Mouse (Mus musculus): ENCODE measurements around the gene Kif26b. TPM values are rescaled to one million over a fixed set of nuclear protein-coding genes. Genes with fewer than 3 reads are reported as not detected.

The Kif26b gene
- polyA plus RNA-seq, 1 experiment from 2014 or later, result 5.1 TPM

DNA sequence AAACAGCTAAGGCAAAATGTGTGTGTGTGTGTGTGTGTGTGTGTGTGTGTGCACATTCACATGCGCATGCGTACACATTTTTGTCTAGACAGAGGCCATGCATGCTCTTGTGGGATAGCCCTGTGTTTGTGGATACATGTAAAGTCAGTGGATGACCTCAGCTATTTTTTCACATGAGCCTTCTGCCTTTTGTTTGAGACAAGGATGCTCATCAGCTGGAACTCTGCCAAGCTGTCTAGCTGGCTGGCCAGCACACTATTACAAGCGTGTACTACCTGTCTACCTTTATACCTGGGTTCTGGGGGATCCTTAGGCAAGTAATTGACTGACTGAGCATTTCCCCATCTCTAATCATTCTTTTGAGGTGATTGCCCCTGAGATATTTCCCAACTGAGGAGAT, 201.3 kb downstream of the Kif26b start:
- no peaks in the 10 kb centered on the region for H3K27me3 ChIP-seq (ENCODE audit: control insufficient read depth, insufficient read depth, low read length)
- H3K36me3 ChIP-seq (ENCODE audit: control insufficient read depth, insufficient read depth), result no peaks in the 10 kb centered on the region
- no peak overlapping the region for H3K4me3 ChIP-seq (ENCODE audit: low read length)
- no peak overlapping the region for H3K27ac ChIP-seq (ENCODE audit: low read length)
- H3K9ac ChIP-seq (ENCODE audit: low read length), result no peak overlapping the region
- no peak for ATAC-seq (replicated peaks; ENCODE audit: extremely low read depth, insufficient read depth, low FRiP score)
- H3K4me2 ChIP-seq (ENCODE audit: low read depth, low read length), result no peak overlapping the region
- H3K4me1 ChIP-seq (ENCODE audit: control insufficient read depth, insufficient read depth, low read length), result peaks cover 4% of the 10 kb centered on the region; the same call in 1 of the 2 replicates
- WGBS, result 93% methylated on average over 3 of the region's 3 CpGs
- peaks cover 5% of the 10 kb centered on the region; the same call in 1 of the 2 replicates for H3K9me3 ChIP-seq (replicated peaks; ENCODE audit: control insufficient read depth, low read length)

DNA sequence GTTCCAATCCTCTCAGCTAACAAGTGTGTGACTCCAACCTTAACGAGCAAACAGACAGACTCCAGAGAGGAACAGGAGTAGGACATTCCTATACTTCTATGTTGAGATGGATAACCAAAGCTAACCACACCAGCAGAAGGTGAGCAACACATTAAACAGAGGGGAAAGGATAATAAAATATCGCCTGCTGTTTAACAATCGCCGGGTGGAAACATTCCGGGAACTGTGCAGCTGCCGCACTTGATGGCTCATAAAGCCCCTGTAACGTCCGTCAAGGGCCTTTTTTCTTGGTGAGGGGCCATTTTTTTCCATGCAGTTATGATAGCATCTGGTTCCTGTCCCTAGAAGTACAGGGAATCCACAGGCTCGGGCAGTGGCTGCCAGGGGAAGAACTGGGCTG, 204.1 kb downstream of the Kif26b start:
- 49% methylated on average over 9 of the region's 9 CpGs for WGBS
- Histone ChIP-seq H3K9me3 (replicated peaks; ENCODE audit: control insufficient read depth, low read length) (peaks cover 5% of the 10 kb centered on the region; the same call in 1 of the 2 replicates), H3K27ac (ENCODE audit: low read length) (no peak overlapping the region), H3K4me3 (ENCODE audit: low read length) (no peak overlapping the region), H3K27me3 (ENCODE audit: control insufficient read depth, insufficient read depth, low read length) (no peaks in the 10 kb centered on the region), H3K36me3 (ENCODE audit: control insufficient read depth, insufficient read depth) (no peaks in the 10 kb centered on the region), H3K4me2 (ENCODE audit: low read depth, low read length) (no peak overlapping the region), H3K9ac (ENCODE audit: low read length) (no peak overlapping the region), H3K4me1 (ENCODE audit: control insufficient read depth, insufficient read depth, low read length) (peaks cover 4% of the 10 kb centered on the region; the same call in 1 of the 2 replicates)
- ATAC-seq (replicated peaks; ENCODE audit: extremely low read depth, insufficient read depth, low FRiP score), result no peak

DNA sequence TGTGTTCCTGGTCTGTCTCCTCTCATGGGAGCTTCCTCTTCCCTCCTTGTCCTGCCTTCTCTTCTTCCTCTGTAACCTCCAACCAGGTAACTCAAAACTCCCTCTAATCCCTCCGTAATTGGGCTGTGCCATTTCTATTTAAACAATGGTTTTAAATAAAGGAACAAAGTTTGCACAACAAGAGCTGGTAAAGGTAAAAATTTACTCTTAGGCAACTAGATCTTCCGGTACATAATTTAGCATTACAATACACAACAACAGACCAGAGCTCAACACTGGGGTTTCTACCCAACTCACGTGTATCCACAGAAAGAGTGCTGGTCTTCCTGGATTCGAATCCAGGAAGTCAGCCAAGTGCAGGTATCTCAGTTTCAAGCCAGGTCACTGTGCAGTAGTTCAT, 205.7 kb downstream of the Kif26b start:
- no peak overlapping the region for H3K27ac ChIP-seq (ENCODE audit: low read length)
- H3K9ac ChIP-seq (ENCODE audit: low read length), result no peak overlapping the region
- WGBS, result 77% methylated on average over 4 of the region's 4 CpGs
- no peak for ATAC-seq (replicated peaks; ENCODE audit: extremely low read depth, insufficient read depth, low FRiP score)
- peaks cover 4% of the 10 kb centered on the region; the same call in 1 of the 2 replicates for H3K4me1 ChIP-seq (ENCODE audit: control insufficient read depth, insufficient read depth, low read length)
- peaks cover 5% of the 10 kb centered on the region; the same call in 1 of the 2 replicates for H3K9me3 ChIP-seq (replicated peaks; ENCODE audit: control insufficient read depth, low read length)
- H3K4me3 ChIP-seq (ENCODE audit: low read length), result no peak overlapping the region
- H3K4me2 ChIP-seq (ENCODE audit: low read depth, low read length), result no peak overlapping the region
- no peaks in the 10 kb centered on the region for H3K27me3 ChIP-seq (ENCODE audit: control insufficient read depth, insufficient read depth, low read length)
- H3K36me3 ChIP-seq (ENCODE audit: control insufficient read depth, insufficient read depth), result no peaks in the 10 kb centered on the region

DNA sequence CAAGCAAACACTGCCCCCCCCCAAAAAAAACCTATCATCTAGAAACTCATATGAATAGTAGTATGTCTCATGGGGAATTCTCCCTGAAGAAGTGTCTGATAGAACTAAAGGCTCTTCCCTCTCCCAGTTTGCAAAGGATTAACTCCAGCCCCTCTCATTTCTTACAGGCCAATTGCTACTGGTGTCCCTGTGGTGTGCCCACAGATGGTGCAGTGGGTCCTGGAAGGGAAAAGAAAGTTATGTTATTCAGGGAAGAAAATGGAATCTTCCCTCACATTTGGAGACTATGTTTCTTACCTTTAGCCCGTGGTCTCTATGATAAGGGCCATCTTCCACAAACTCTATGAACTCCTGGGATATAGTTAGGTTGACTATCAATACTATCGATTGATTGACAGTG, 208.0 kb downstream of the Kif26b start:
- H3K27ac ChIP-seq (ENCODE audit: low read length), result no peak overlapping the region
- H3K4me3 ChIP-seq (ENCODE audit: low read length), result no peak overlapping the region
- peaks cover 4% of the 10 kb centered on the region; the same call in 1 of the 2 replicates for H3K4me1 ChIP-seq (ENCODE audit: control insufficient read depth, insufficient read depth, low read length)
- ATAC-seq (replicated peaks; ENCODE audit: extremely low read depth, insufficient read depth, low FRiP score), result no peak
- H3K36me3 ChIP-seq (ENCODE audit: control insufficient read depth, insufficient read depth), result no peaks in the 10 kb centered on the region
- no peaks in the 10 kb centered on the region for H3K9me3 ChIP-seq (replicated peaks; ENCODE audit: control insufficient read depth, low read length)
- H3K27me3 ChIP-seq (ENCODE audit: control insufficient read depth, insufficient read depth, low read length), result no peaks in the 10 kb centered on the region
- WGBS, result 86% methylated on average over 2 of the region's 2 CpGs
- no peak overlapping the region for H3K9ac ChIP-seq (ENCODE audit: low read length)
- no peak overlapping the region for H3K4me2 ChIP-seq (ENCODE audit: low read depth, low read length)

DNA sequence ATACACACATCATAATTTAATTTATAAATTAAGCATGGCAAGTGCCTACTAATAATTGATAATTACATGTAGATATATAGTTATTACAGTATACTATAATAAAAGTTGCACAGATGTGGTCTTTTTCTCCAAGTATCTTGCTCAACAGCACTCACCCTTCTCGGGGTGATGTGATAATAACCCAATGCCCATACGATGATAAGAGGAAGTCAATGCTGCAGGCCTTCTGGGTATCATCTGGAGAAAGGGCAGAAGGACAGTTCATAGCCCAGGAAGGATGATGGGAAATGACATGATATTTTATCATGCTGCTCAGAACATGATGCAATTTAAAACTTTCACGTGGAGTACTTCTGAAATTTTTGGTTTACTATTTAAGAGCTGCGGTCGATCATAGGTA, 214.9 kb downstream of the Kif26b start:
- Histone ChIP-seq H3K9me3 (replicated peaks; ENCODE audit: control insufficient read depth, low read length) (peaks cover 2% of the 10 kb centered on the region; the same call in 1 of the 2 replicates), H3K9ac (ENCODE audit: low read length) (no peak overlapping the region), H3K27ac (ENCODE audit: low read length) (no peak overlapping the region), H3K4me2 (ENCODE audit: low read depth, low read length) (no peak overlapping the region), H3K27me3 (ENCODE audit: control insufficient read depth, insufficient read depth, low read length) (no peaks in the 10 kb centered on the region), H3K4me3 (ENCODE audit: low read length) (no peak overlapping the region), H3K36me3 (ENCODE audit: control insufficient read depth, insufficient read depth) (0 out of 2 replicates have a peak, but pooled peaks cover 2% of the 10 kb centered on the region), H3K4me1 (ENCODE audit: control insufficient read depth, insufficient read depth, low read length) (no peaks in the 10 kb centered on the region)
- no peak for ATAC-seq (replicated peaks; ENCODE audit: extremely low read depth, insufficient read depth, low FRiP score)
- WGBS, result 82% methylated on average over 5 of the region's 5 CpGs

DNA sequence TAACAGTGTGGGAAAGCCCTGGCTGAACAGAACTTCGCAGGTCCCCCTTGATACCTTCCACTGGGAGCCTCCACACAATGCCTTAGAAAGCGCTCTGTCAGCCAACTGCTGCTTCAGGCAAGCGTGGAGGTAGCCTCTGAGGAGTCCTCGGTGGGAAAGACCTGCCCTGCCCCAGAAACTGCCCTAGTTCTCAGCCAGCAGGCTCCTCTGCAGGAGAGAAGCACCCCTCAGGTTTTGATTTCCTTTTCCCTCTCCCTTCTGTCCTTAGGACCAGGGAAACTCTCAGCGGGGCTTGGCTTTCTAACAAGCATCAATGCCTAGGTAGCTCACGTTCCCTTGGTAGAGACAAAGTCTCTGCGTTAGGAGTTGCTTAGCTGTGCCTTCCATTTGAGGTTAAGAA, 215.6 kb downstream of the Kif26b start:
- no peak overlapping the region for H3K4me2 ChIP-seq (ENCODE audit: low read depth, low read length)
- WGBS, result 70% methylated on average over 7 of the region's 7 CpGs
- no peak overlapping the region for H3K27ac ChIP-seq (ENCODE audit: low read length)

DNA sequence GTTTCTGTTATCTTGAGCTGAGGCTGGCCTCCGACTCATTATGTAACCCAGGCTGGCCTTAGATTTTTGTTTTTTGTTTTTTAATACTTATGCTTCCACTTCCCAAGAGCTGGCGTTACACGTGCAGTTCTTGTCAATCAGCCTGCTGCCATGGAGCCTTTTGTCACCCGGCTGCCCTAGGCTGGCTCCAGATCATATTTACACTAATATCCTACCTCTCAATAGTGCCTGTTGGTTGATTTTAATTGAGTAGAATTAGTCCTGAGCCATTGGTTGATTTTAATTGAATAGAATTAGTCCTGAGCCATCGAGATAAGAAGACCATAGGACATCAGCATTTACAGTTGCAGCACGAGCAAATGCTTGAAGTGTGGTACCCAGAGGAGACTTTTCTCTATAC, 216.0 kb downstream of the Kif26b start:
- H3K27ac ChIP-seq (ENCODE audit: low read length), result no peak overlapping the region
- H3K4me1 ChIP-seq (ENCODE audit: control insufficient read depth, insufficient read depth, low read length), result no peaks in the 10 kb centered on the region
- no peak for ATAC-seq (replicated peaks; ENCODE audit: extremely low read depth, insufficient read depth, low FRiP score)
- H3K9ac ChIP-seq (ENCODE audit: low read length), result no peak overlapping the region
- H3K36me3 ChIP-seq (ENCODE audit: control insufficient read depth, insufficient read depth), result 0 out of 2 replicates have a peak, but pooled peaks cover 5% of the 10 kb centered on the region
- no peak overlapping the region for H3K4me3 ChIP-seq (ENCODE audit: low read length)
- 83% methylated on average over 6 of the region's 6 CpGs for WGBS
- H3K9me3 ChIP-seq (replicated peaks; ENCODE audit: control insufficient read depth, low read length), result peaks cover 6% of the 10 kb centered on the region; the same call in 1 of the 2 replicates
- no peaks in the 10 kb centered on the region for H3K27me3 ChIP-seq (ENCODE audit: control insufficient read depth, insufficient read depth, low read length)
- H3K4me2 ChIP-seq (ENCODE audit: low read depth, low read length), result no peak overlapping the region

More for the DNA sequence above, 215.6 kb downstream of the Kif26b start:
- H3K9ac ChIP-seq (ENCODE audit: low read length), result no peak overlapping the region
- H3K4me1 ChIP-seq (ENCODE audit: control insufficient read depth, insufficient read depth, low read length), result no peaks in the 10 kb centered on the region
- no peak for ATAC-seq (replicated peaks; ENCODE audit: extremely low read depth, insufficient read depth, low FRiP score)
- 0 out of 2 replicates have a peak, but pooled peaks cover 5% of the 10 kb centered on the region for H3K36me3 ChIP-seq (ENCODE audit: control insufficient read depth, insufficient read depth)
- peaks cover 6% of the 10 kb centered on the region; the same call in 1 of the 2 replicates for H3K9me3 ChIP-seq (replicated peaks; ENCODE audit: control insufficient read depth, low read length)
- no peaks in the 10 kb centered on the region for H3K27me3 ChIP-seq (ENCODE audit: control insufficient read depth, insufficient read depth, low read length)
- no peak overlapping the region for H3K4me3 ChIP-seq (ENCODE audit: low read length)

DNA sequence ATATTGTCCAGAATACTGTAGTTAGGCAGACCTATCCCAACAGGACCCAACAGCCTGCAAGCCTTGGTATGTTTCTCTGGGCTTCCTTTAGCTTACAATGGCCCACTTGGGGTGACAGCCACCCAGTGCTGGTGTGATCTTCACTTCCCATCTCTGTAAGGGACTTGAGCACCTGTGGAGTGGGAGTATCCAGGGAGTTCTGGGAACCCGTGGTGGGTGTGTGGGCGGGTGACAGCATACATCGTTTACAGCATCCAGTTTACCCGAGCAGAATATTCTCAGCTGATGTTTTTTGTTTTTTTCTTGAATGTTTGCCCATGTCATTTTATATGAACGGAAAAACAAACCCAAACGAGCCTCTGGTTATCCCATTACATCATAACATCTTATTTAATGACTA, 216.5 kb downstream of the Kif26b start:
- Histone ChIP-seq H3K36me3 (ENCODE audit: control insufficient read depth, insufficient read depth) (0 out of 2 replicates have a peak, but pooled peaks cover 5% of the 10 kb centered on the region), H3K4me3 (ENCODE audit: low read length) (no peak overlapping the region), H3K4me1 (ENCODE audit: control insufficient read depth, insufficient read depth, low read length) (no peaks in the 10 kb centered on the region), H3K4me2 (ENCODE audit: low read depth, low read length) (no peak overlapping the region), H3K27ac (ENCODE audit: low read length) (no peak overlapping the region), H3K9ac (ENCODE audit: low read length) (no peak overlapping the region), H3K27me3 (ENCODE audit: control insufficient read depth, insufficient read depth, low read length) (no peaks in the 10 kb centered on the region), H3K9me3 (replicated peaks; ENCODE audit: control insufficient read depth, low read length) (peaks cover 6% of the 10 kb centered on the region; the same call in 1 of the 2 replicates)
- WGBS, result 74% methylated on average over 6 of the region's 6 CpGs
- ATAC-seq (replicated peaks; ENCODE audit: extremely low read depth, insufficient read depth, low FRiP score), result no peak

DNA sequence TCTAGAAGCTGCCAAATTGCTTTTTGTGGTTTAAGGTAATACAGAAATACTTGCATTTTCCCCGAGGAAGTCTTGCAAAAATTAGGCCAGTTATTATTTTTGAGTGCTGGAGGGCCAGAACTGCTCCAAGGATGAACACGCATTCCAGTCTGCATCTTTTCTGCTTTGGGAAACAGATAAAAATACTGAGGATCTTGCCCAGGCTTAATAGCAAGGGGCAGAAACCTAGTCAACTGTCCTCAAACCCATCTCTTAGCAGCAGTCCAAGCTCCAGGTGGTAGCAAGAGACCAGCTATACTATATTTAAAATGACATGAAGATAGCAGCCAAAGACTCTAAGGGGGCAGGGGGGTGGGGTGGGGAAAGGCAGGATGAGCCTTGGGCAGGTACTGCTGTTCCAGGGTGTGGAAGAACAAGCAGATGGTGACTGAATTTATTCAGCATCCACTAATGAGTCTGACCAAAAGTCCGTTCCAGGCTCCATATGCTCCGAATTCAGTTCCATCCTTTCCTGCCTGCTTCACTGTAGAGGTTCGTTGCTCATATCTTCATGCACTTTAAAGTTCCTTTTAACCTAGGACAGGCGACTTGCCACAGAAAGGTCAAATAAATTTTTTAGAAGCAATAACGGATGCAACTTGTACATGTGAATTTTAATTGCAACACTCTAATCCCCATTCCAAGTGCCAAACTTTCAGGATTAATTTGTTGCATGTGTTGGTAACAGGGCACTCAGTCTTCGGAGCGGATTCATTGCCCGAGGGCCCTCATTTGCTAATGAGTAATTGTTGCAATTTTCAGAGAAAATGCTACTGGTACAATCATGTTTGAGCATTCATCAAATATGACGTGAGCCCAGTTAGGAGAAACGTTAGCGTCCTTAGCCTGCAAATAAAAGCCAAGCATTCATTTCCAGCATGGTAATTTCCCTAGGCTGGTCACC, 218.6 kb downstream of the Kif26b start:
- Histone ChIP-seq H3K9ac (ENCODE audit: low read length) (no peak overlapping the region), H3K4me1 (ENCODE audit: control insufficient read depth, insufficient read depth, low read length) (no peaks in the 10 kb centered on the region), H3K27me3 (ENCODE audit: control insufficient read depth, insufficient read depth, low read length) (no peaks in the 10 kb centered on the region), H3K36me3 (ENCODE audit: control insufficient read depth, insufficient read depth) (0 out of 2 replicates have a peak, but pooled peaks cover 5% of the 10 kb centered on the region), H3K4me3 (ENCODE audit: low read length) (no peak overlapping the region), H3K27ac (ENCODE audit: low read length) (no peak overlapping the region), H3K4me2 (ENCODE audit: low read depth, low read length) (no peak overlapping the region), H3K9me3 (replicated peaks; ENCODE audit: control insufficient read depth, low read length) (peaks cover 6% of the 10 kb centered on the region; the same call in 1 of the 2 replicates)
- 83% methylated on average over 13 of the region's 13 CpGs for WGBS
- no peak for ATAC-seq (replicated peaks; ENCODE audit: extremely low read depth, insufficient read depth, low FRiP score)

Data from heart, embryonic 16.5 days (tissue).